Mouse (Mus musculus) neural tube, embryonic 13.5 days (tissue): ENCODE data around the gene Galnt6. TPM values are rescaled to one million over a fixed set of nuclear protein-coding genes. Genes with fewer than 3 reads are reported as not detected.
A peak's percentile ranks its signal among the peaks of the same experiment; 100 is the strongest.
"Not testable (repeated sequence)": the region's sequence is repeated elsewhere in the genome, so short reads cannot be mapped to it uniquely, and the experiment has no call there.

ENCODE experiments used
- ATAC-seq: fragments of 200-750 bp; cut with Nextera tagmentation; 2 replicates; pipeline ENCODE4 v1.8.0; 2017; ENCODE audit warnings: low read depth, mild to moderate bottlenecking, moderate TSS enrichment, moderate library complexity
- H3K27ac ChIP-seq: fragments of 300-500 bp; sonication (generic); replicated peaks from 2 replicates; pipeline ENCODE4 v1.5.1; 2015; ENCODE audit warnings: moderate library complexity, mild to moderate bottlenecking, inconsistent platforms
- H3K27me3 ChIP-seq: fragments of 300-500 bp; sonication (generic); 2 replicates; pipeline ENCODE4 v1.6.1; 2015; ENCODE audit warnings: mild to moderate bottlenecking, inconsistent platforms
- H3K36me3 ChIP-seq: fragments of 300-500 bp; sonication (generic); 2 replicates; pipeline ENCODE4 v1.6.1; 2015; ENCODE audit warnings: mild to moderate bottlenecking, inconsistent platforms
- H3K4me1 ChIP-seq: fragments of 300-500 bp; sonication (generic); replicated peaks from 2 replicates; pipeline ENCODE4 v1.6.1; 2015; ENCODE audit warnings: inconsistent platforms
- H3K4me2 ChIP-seq: fragments of 300-500 bp; sonication (generic); 2 replicates; pipeline ENCODE4 v1.6.1; 2015; ENCODE audit warnings: inconsistent platforms, mild to moderate bottlenecking, moderate library complexity
- H3K4me3 ChIP-seq: fragments of 300-500 bp; sonication (generic); 2 replicates; pipeline ENCODE4 v1.5.1; 2015; ENCODE audit warnings: mild to moderate bottlenecking, inconsistent platforms
- H3K9ac ChIP-seq: fragments of 300-500 bp; sonication (generic); 2 replicates; pipeline ENCODE4 v1.6.1; 2015; ENCODE audit warnings: moderate library complexity, mild to moderate bottlenecking, inconsistent platforms
- H3K9me3 ChIP-seq: fragments of 300-500 bp; sonication (generic); 2 replicates; pipeline ENCODE4 v1.6.1; 2016; ENCODE audit warnings: inconsistent platforms
- WGBS: fragments of 180-500 bp; shearing (Covaris S2); methylation state at CpG from one replicate; pipeline ENCODE4 v1.1.7; 2015; 5-methylcytosine and 5-hydroxymethylcytosine counted together
- polyA plus RNA-seq: library from polyadenylated mRNA; unstranded; fragments of >200 nt; fragmentation: Nextera tagmentation; extraction: Ambion mirVana; gene quantifications from 2 replicates; pipeline ENCODE4 v1.2.1, GENCODE M21; 2015

Galnt6 gene
- polyA plus RNA-seq = 0.28 and 0.38 TPM in 2 replicates

GRCm38 (mm10) chr15:100729281-100729985 is at the start of gene Galnt6:
Galnt6 (minus strand) TSS chr15:100729376.
- Histone ChIP-seq H3K9me3 (no peaks in the 10 kb centered on the region), H3K27me3 (peaks cover 58% of the 10 kb centered on the region), H3K4me2 (peak within 1 kb of the TSS; percentile 60), H3K27ac (no peak within 1 kb of the TSS), H3K36me3 (no peaks in the 10 kb centered on the region), H3K9ac (peak within 1 kb of the TSS; percentile 50), H3K4me1 (peaks cover 11% of the 10 kb centered on the region), H3K4me3 (peak within 1 kb of the TSS; percentile 36)
- ATAC-seq = no peak
- 5% methylated on average over 45 of the region's 57 CpGs for WGBS

GRCm38 (mm10) chr15:100777020-100778016 is 48.1 kb upstream of the Galnt6 start:
- WGBS = 21% methylated on average over 31 of the region's 32 CpGs
- no peaks in the 10 kb centered on the region for H3K27me3 ChIP-seq
- H3K9ac ChIP-seq = peak overlapping the region; percentile 8; the same call in 1 of the 2 replicates
- no peaks in the 10 kb centered on the region for H3K9me3 ChIP-seq
- peak; percentile 66; the same call in 1 of the 2 replicates for ATAC-seq
- peaks cover 38% of the 10 kb centered on the region for H3K4me1 ChIP-seq
- H3K4me3 ChIP-seq = no peak overlapping the region
- H3K36me3 ChIP-seq = 0 out of 2 replicates have a peak, but pooled peaks cover 4% of the 10 kb centered on the region
- H3K27ac ChIP-seq = peak overlapping the region; percentile 35
- H3K4me2 ChIP-seq = peak overlapping the region; percentile 32

DNA sequence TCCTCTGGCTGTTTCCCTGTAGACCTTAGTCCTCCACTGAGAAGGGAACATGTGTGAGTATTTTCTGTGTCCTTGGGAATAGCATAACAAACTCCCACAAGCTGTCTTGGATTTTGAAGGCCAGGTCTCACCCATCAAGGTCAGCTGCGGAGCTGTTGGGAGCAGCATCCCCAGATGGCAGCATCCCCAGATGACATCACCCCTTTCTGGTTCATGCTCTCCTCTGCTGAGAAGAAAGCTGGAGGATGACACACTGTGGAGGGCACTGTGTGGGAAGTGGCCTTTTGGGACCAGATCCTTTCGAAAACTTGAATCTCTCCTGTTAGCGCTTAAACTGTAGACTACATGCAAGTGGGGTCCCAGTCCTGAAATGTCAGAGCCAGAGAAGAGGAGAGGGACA is 47.2 kb upstream of the Galnt6 start:
- 86% methylated on average over 3 of the region's 3 CpGs for WGBS
- Histone ChIP-seq H3K4me2 (no peak overlapping the region), H3K4me3 (no peak overlapping the region), H3K9ac (no peak overlapping the region), H3K36me3 (no peaks in the 10 kb centered on the region), H3K27ac (peak overlapping the region; percentile 35; the same call in 1 of the 2 replicates), H3K9me3 (no peaks in the 10 kb centered on the region), H3K4me1 (peaks cover 38% of the 10 kb centered on the region), H3K27me3 (no peaks in the 10 kb centered on the region)
- no peak for ATAC-seq

DNA sequence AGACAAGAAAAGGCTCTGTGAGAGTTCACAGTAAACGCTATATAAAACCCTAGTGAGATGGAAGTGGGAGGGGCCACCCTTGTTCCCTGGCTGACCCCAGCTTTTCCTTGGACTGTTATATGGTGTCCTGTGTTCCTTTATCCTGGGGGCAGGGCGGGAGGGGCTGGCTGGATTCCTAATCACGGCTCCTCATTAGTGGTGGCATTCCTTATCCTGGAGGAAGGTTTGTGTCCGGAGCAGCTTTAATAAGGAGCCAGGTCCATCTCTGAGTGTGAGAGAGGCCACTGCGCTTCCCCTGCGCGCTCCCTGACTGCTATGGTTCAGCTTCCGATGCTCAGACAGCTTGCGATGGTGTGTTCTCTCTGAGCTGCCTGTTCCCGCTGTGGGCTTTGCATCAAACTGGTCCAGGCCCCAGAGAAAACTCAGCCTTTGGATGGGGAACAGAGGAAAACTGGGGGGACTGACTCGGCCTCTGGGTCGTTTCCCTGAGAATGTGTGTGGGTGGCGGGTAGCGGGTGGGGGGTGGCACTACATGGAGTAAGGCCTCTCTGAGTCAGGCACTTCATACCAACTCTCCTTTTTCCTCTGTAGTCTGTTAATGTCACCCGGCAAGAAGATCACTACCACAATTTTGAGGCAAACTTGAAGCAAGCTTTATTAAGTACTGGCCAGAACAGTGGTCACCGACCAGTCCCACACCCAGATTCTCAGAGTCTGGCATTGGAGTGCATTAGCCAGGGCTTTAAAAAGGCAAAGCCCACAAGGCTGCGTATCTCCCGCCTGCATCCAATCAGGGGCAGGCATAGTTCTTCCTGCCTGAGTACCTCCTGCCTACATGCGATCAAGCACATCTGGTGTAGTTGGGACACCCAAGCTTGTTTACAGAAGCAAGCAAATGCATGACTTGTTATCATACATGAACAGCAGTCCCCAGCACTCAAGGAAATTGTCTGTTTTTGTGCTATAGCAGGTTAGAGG is 46.3 kb upstream of the Galnt6 start:
- Histone ChIP-seq H3K36me3 (peaks cover 5% of the 10 kb centered on the region; the same call in 1 of the 2 replicates), H3K27ac (no peak overlapping the region), H3K4me3 (no peak overlapping the region), H3K27me3 (no peaks in the 10 kb centered on the region), H3K9me3 (no peaks in the 10 kb centered on the region), H3K4me1 (peaks cover 38% of the 10 kb centered on the region), H3K9ac (no peak overlapping the region), H3K4me2 (no peak overlapping the region)
- WGBS = 50% methylated on average over 19 of the region's 19 CpGs
- no peak for ATAC-seq

GRCm38 (mm10) chr15:100773859-100774258 is 44.7 kb upstream of the Galnt6 start:
- not testable (repeated sequence) for H3K9me3 ChIP-seq
- WGBS = 92% methylated on average over 6 of the region's 6 CpGs

GRCm38 (mm10) chr15:100772685-100773084 is 43.5 kb upstream of the Galnt6 start:
- H3K4me2 ChIP-seq = no peak overlapping the region
- peaks cover 30% of the 10 kb centered on the region for H3K4me1 ChIP-seq
- no peak overlapping the region for H3K27ac ChIP-seq
- H3K27me3 ChIP-seq = no peaks in the 10 kb centered on the region
- no peak for ATAC-seq
- peaks cover 21% of the 10 kb centered on the region for H3K36me3 ChIP-seq
- no peak overlapping the region for H3K4me3 ChIP-seq
- H3K9ac ChIP-seq = no peak overlapping the region
- WGBS = 90% methylated on average over 4 of the region's 4 CpGs
- no peaks in the 10 kb centered on the region for H3K9me3 ChIP-seq

More at GRCm38 (mm10) chr15:100773859-100774258, 44.7 kb upstream of the Galnt6 start:
- H3K9ac ChIP-seq, H3K4me3 ChIP-seq, ATAC-seq, H3K4me2 ChIP-seq, H3K27me3 ChIP-seq, H3K27ac ChIP-seq: not testable (repeated sequence)
- H3K36me3 ChIP-seq = peaks cover 10% of the 10 kb centered on the region
- H3K4me1 ChIP-seq = peaks cover 38% of the 10 kb centered on the region

GRCm38 (mm10) chr15:100770338-100770737 is 41.2 kb upstream of the Galnt6 start:
- Histone ChIP-seq H3K27ac (no peak overlapping the region), H3K36me3 (peaks cover 36% of the 10 kb centered on the region), H3K9me3 (no peaks in the 10 kb centered on the region), H3K9ac (no peak overlapping the region), H3K4me2 (no peak overlapping the region), H3K4me1 (peaks cover 8% of the 10 kb centered on the region), H3K27me3 (no peaks in the 10 kb centered on the region), H3K4me3 (no peak overlapping the region)
- no peak for ATAC-seq
- WGBS = 96% methylated on average over 5 of the region's 5 CpGs

GRCm38 (mm10) chr15:100769023-100769422 is 39.8 kb upstream of the Galnt6 start:
- ATAC-seq, H3K27ac ChIP-seq, H3K27me3 ChIP-seq, H3K9ac ChIP-seq, H3K4me1 ChIP-seq, H3K9me3 ChIP-seq, H3K4me3 ChIP-seq, H3K4me2 ChIP-seq: not testable (repeated sequence)
- peaks cover 41% of the 10 kb centered on the region for H3K36me3 ChIP-seq
- WGBS = 91% methylated on average over 4 of the region's 4 CpGs

- no peaks in the 10 kb centered on the region for H3K9me3 ChIP-seq
- no peak overlapping the region for H3K27ac ChIP-seq
- ATAC-seq = no peak
- H3K4me1 ChIP-seq = peaks cover 11% of the 10 kb centered on the region
- no peaks in the 10 kb centered on the region for H3K27me3 ChIP-seq
- peaks cover 41% of the 10 kb centered on the region for H3K36me3 ChIP-seq
- no peak overlapping the region for H3K4me3 ChIP-seq
- no peak overlapping the region for H3K4me2 ChIP-seq
- 87% methylated on average over 13 of the region's 13 CpGs for WGBS
- H3K9ac ChIP-seq = no peak overlapping the region
These were observed 38.7 kb upstream of the Galnt6 start for GRCm38 (mm10) chr15:100767851-100768250.

DNA sequence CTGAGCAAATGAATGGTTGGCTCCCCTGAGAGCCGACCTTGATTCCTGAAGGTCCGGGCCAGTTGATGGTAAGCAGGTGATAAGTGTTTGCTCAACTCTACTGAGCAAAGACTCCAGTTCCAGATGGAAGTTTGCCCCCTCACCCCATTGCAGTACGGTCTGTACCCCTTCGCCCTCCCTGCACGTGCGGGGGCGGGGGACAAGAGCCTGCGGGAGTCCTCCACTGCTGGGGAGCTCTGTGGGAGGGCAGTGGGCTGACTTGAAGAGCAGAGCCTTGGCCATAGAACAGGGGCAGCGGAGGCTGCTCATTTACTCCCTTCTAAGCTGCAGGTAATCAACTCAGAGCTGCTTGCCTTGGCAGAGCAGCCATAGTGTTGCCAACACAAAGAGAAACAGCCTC is 37.6 kb upstream of the Galnt6 start:
- no peak for ATAC-seq
- Histone ChIP-seq H3K4me2 (no peak overlapping the region), H3K4me1 (peaks cover 20% of the 10 kb centered on the region), H3K4me3 (no peak overlapping the region), H3K27me3 (no peaks in the 10 kb centered on the region), H3K9ac (no peak overlapping the region), H3K27ac (no peak overlapping the region), H3K36me3 (peaks cover 41% of the 10 kb centered on the region), H3K9me3 (no peaks in the 10 kb centered on the region)
- 80% methylated on average over 9 of the region's 9 CpGs for WGBS
